Mouse (Mus musculus): ENCODE data around the gene Cyp26a1. TPM values are rescaled to one million over a fixed set of nuclear protein-coding genes. Genes with fewer than 3 reads are reported as not detected.

Gene Cyp26a1
- polyA plus RNA-seq, 1 experiment from 2014 or later = 0.21 TPM

- Histone ChIP-seq H3K9me3 (ENCODE audit: low read length) (no peaks in the 10 kb centered on the region), H3K9ac (replicated peaks) (no peak overlapping the region), H3K4me2 (ENCODE audit: low read depth, low read length) (no peak overlapping the region), H3K4me1 (ENCODE audit: insufficient read depth) (peaks cover 4% of the 10 kb centered on the region; the same call in 1 of the 2 replicates), H3K27me3 (ENCODE audit: insufficient read depth, low read length) (peaks cover 17% of the 10 kb centered on the region), H3K36me3 (replicated peaks; ENCODE audit: insufficient read depth, low read length) (no peaks in the 10 kb centered on the region), H3K4me3 (ENCODE audit: low read depth, low read length) (no peak overlapping the region), H3K27ac (ENCODE audit: low read depth) (no peak overlapping the region)
- TF ChIP-seq CTCF (IDR thresholded peaks at IDR 0.05; ENCODE audit: low read depth) (peak; percentile 93), EP300 (IDR thresholded peaks at IDR 0.05; ENCODE audit: low read depth) (no peak)
- WGBS (ENCODE audit: insufficient replicate concordance) = 5% methylated on average over 3 of the region's 3 CpGs
- ATAC-seq = no peak; the same call in 1 of the 2 replicates
- peak; percentile 83 for DNase-seq
Observed at GRCm38 (mm10) chr19:37703902-37704509, 6.4 kb downstream of the Cyp26a1 start.

- Histone ChIP-seq H3K27me3 (ENCODE audit: insufficient read depth, low read length) (no peaks in the 10 kb centered on the region; the same call in 1 of the 2 replicates), H3K27ac (ENCODE audit: low read depth) (no peak overlapping the region), H3K36me3 (replicated peaks; ENCODE audit: insufficient read depth, low read length) (no peaks in the 10 kb centered on the region), H3K4me1 (ENCODE audit: insufficient read depth) (peaks cover 4% of the 10 kb centered on the region; the same call in 1 of the 2 replicates), H3K4me2 (ENCODE audit: low read depth, low read length) (no peak overlapping the region), H3K9ac (replicated peaks) (no peak overlapping the region), H3K9me3 (ENCODE audit: low read length) (no peaks in the 10 kb centered on the region), H3K4me3 (ENCODE audit: low read depth, low read length) (no peak overlapping the region)
- 80% methylated on average over 5 of the region's 5 CpGs for WGBS (ENCODE audit: insufficient replicate concordance)
- DNase-seq (no peak), ATAC-seq (no peak)
- TF ChIP-seq EP300 (IDR thresholded peaks at IDR 0.05; ENCODE audit: low read depth) (no peak), CTCF (IDR thresholded peaks at IDR 0.05; ENCODE audit: low read depth) (no peak)
Observed at GRCm38 (mm10) chr19:37705722-37706121, 8.1 kb downstream of the Cyp26a1 start.

- Histone ChIP-seq H3K36me3 (replicated peaks; ENCODE audit: insufficient read depth, low read length) (no peaks in the 10 kb centered on the region), H3K4me2 (ENCODE audit: low read depth, low read length) (no peak overlapping the region), H3K27ac (ENCODE audit: low read depth) (no peak overlapping the region), H3K4me1 (ENCODE audit: insufficient read depth) (no peaks in the 10 kb centered on the region), H3K27me3 (ENCODE audit: insufficient read depth, low read length) (no peaks in the 10 kb centered on the region), H3K9me3 (ENCODE audit: low read length) (no peaks in the 10 kb centered on the region), H3K9ac (replicated peaks) (no peak overlapping the region), H3K4me3 (ENCODE audit: low read depth, low read length) (no peak overlapping the region)
- WGBS (ENCODE audit: insufficient replicate concordance) = 64% methylated on average over 10 of the region's 10 CpGs
- DNase-seq = no peak
- TF ChIP-seq EP300 (IDR thresholded peaks at IDR 0.05; ENCODE audit: low read depth) (no peak), CTCF (IDR thresholded peaks at IDR 0.05; ENCODE audit: low read depth) (no peak)
- no peak for ATAC-seq
Observed at GRCm38 (mm10) chr19:37714681-37715080, 17.1 kb downstream of the Cyp26a1 start.

- Histone ChIP-seq H3K36me3 (replicated peaks; ENCODE audit: insufficient read depth, low read length) (no peaks in the 10 kb centered on the region), H3K4me3 (ENCODE audit: low read depth, low read length) (no peak overlapping the region), H3K4me2 (ENCODE audit: low read depth, low read length) (no peak overlapping the region), H3K4me1 (ENCODE audit: insufficient read depth) (no peaks in the 10 kb centered on the region), H3K9ac (replicated peaks) (no peak overlapping the region), H3K9me3 (ENCODE audit: low read length) (no peaks in the 10 kb centered on the region), H3K27ac (ENCODE audit: low read depth) (no peak overlapping the region), H3K27me3 (ENCODE audit: insufficient read depth, low read length) (no peaks in the 10 kb centered on the region)
- no peak for DNase-seq
- TF ChIP-seq CTCF (IDR thresholded peaks at IDR 0.05; ENCODE audit: low read depth) (no peak), EP300 (IDR thresholded peaks at IDR 0.05; ENCODE audit: low read depth) (no peak)
- 38% methylated on average over 1 of the region's 1 CpGs for WGBS (ENCODE audit: insufficient replicate concordance)
- no peak for ATAC-seq
Observed at GRCm38 (mm10) chr19:37715980-37716379, 18.4 kb downstream of the Cyp26a1 start.

- ATAC-seq = no peak
- no peaks in the 10 kb centered on the region for H3K36me3 ChIP-seq (replicated peaks; ENCODE audit: insufficient read depth, low read length)
- H3K9ac ChIP-seq (replicated peaks) = no peak overlapping the region
- H3K27me3 ChIP-seq (ENCODE audit: insufficient read depth, low read length) = no peaks in the 10 kb centered on the region
- H3K9me3 ChIP-seq (ENCODE audit: low read length) = no peaks in the 10 kb centered on the region
- H3K4me3 ChIP-seq (ENCODE audit: low read depth, low read length) = no peak overlapping the region
- no peaks in the 10 kb centered on the region for H3K4me1 ChIP-seq (ENCODE audit: insufficient read depth)
- 77% methylated on average over 12 of the region's 12 CpGs for WGBS (ENCODE audit: insufficient replicate concordance)
- H3K27ac ChIP-seq (ENCODE audit: low read depth) = no peak overlapping the region
- no peak for DNase-seq
- TF ChIP-seq CTCF (IDR thresholded peaks at IDR 0.05; ENCODE audit: low read depth) (no peak), EP300 (IDR thresholded peaks at IDR 0.05; ENCODE audit: low read depth) (no peak)
- no peak overlapping the region for H3K4me2 ChIP-seq (ENCODE audit: low read depth, low read length)
Observed at GRCm38 (mm10) chr19:37716524-37717175, 19.1 kb downstream of the Cyp26a1 start.

- no peak overlapping the region for H3K27ac ChIP-seq (ENCODE audit: low read depth)
- no peaks in the 10 kb centered on the region for H3K4me1 ChIP-seq (ENCODE audit: insufficient read depth)
- no peak for TF ChIP-seq EP300 (IDR thresholded peaks at IDR 0.05; ENCODE audit: low read depth)
- TF ChIP-seq CTCF (IDR thresholded peaks at IDR 0.05; ENCODE audit: low read depth) = no peak
- H3K9me3 ChIP-seq (ENCODE audit: low read length) = no peaks in the 10 kb centered on the region
- no peaks in the 10 kb centered on the region for H3K36me3 ChIP-seq (replicated peaks; ENCODE audit: insufficient read depth, low read length)
- H3K9ac ChIP-seq (replicated peaks) = no peak overlapping the region
- H3K27me3 ChIP-seq (ENCODE audit: insufficient read depth, low read length) = no peaks in the 10 kb centered on the region
- WGBS (ENCODE audit: insufficient replicate concordance) = 27% methylated on average over 1 of the region's 1 CpGs
- H3K4me3 ChIP-seq (ENCODE audit: low read depth, low read length) = no peak overlapping the region
- DNase-seq = no peak
- no peak overlapping the region for H3K4me2 ChIP-seq (ENCODE audit: low read depth, low read length)
- no peak for ATAC-seq
Observed at GRCm38 (mm10) chr19:37719166-37719565, 21.6 kb downstream of the Cyp26a1 start.
